Mouse (Mus musculus) embryonic fibroblast, embryonic 13.5 days (primary cell): Measurements from ENCODE around the gene Zkscan1.

Source experiments
- CTCF ChIP-seq: IDR thresholded peaks from 2 replicates; pipeline ENCODE4 v1.5.1; 2011; ENCODE audit warnings: mild to moderate bottlenecking, control low read depth, low read length, moderate library complexity, borderline replicate concordance; ENCODE audit not compliant: insufficient read depth
- POLR2A ChIP-seq: IDR thresholded peaks from 2 replicates; pipeline ENCODE4 v1.6.1; 2011; ENCODE audit warnings: low read depth, mild to moderate bottlenecking, control low read depth, low read length, moderate library complexity

DNA sequence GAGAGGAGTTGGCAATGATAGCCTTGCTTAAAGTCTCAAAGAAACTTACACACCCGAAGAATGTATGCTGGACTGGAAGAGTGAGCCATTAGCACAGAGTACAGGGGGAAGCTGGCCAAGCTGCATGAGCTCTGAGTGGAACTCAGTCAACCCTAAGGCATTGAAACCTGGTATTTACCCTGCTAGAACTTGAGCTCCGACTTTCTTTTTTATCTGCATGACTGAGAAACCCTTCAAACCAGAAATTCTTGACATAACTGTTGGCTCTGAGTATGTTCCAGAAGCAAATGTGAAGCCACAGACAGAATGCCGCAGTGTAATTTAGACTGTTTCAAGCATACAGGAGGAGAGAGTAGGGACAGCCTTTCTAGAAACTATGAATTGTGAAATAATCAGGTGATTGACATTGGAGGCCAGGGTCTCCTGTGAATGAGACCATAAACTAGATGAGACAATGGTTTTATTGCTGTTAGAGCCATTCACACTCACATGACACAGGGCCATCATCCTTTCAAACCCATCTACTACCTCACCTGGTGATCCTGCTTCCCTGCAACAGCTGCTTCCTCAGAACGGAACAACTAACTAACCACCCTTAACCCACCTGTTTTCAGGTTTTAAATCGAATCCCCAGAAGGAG is 47.7 kb downstream of the Zkscan1 start:
- TF ChIP-seq POLR2A (no peak), CTCF (no peak)
